Mouse (Mus musculus) forebrain, embryonic 11.5 days (tissue): ENCODE data around the gene Ctnnal1. TPM values are rescaled to one million over a fixed set of nuclear protein-coding genes. Genes with fewer than 3 reads are reported as not detected.

Source experiments
- ATAC-seq: fragments of 200-750 bp; cut with Nextera tagmentation; replicated peaks from 2 replicates; pipeline ENCODE4 v1.8.0; 2017; ENCODE audit warnings: moderate TSS enrichment; ENCODE audit not compliant: low FRiP score
- DNase-seq: peaks from one replicate; pipeline ENCODE4 v3.0.0-alpha.2; 2017; ENCODE audit warnings: low spot score
- H3K27ac ChIP-seq: fragments of 300-500 bp; sonication (generic); 2 replicates; pipeline ENCODE4 v1.5.1; 2014; ENCODE audit warnings: low read depth, low read length
- H3K27me3 ChIP-seq: fragments of 300-500 bp; sonication (generic); 2 replicates; pipeline ENCODE4 v1.6.1; 2014; ENCODE audit warnings: mild to moderate bottlenecking, low read length, mixed read lengths; ENCODE audit not compliant: control insufficient read depth, insufficient read depth
- H3K36me3 ChIP-seq: fragments of 300-500 bp; sonication (generic); 2 replicates; pipeline ENCODE4 v1.6.1; 2014; ENCODE audit warnings: mild to moderate bottlenecking, low read length, moderate library complexity, mixed read lengths; ENCODE audit not compliant: control insufficient read depth, insufficient read depth
- H3K4me1 ChIP-seq: fragments of 300-500 bp; sonication (generic); replicated peaks from 2 replicates; pipeline ENCODE4 v1.6.1; 2014; ENCODE audit warnings: low read length, mixed read lengths; ENCODE audit not compliant: control insufficient read depth, insufficient read depth
- H3K4me2 ChIP-seq: fragments of 300-500 bp; sonication (generic); 2 replicates; pipeline ENCODE4 v1.6.1; 2014; ENCODE audit warnings: low read depth, mild to moderate bottlenecking, low read length, moderate library complexity, mixed read lengths; ENCODE audit not compliant: severe bottlenecking
- H3K4me3 ChIP-seq: fragments of 300-500 bp; sonication (generic); 2 replicates; pipeline ENCODE4 v1.5.1; 2014; ENCODE audit warnings: low read depth, low read length
- H3K9ac ChIP-seq: fragments of 300-500 bp; sonication (generic); 2 replicates; pipeline ENCODE4 v1.6.1; 2014; ENCODE audit warnings: low read length
- H3K9me3 ChIP-seq: fragments of 300-500 bp; sonication (generic); 2 replicates; pipeline ENCODE4 v1.6.1; 2016; ENCODE audit warnings: low read length, mixed read lengths; ENCODE audit not compliant: control insufficient read depth
- WGBS: fragments of 180-500 bp; shearing (Covaris S2); extraction: QIAGEN DNeasy Blood & Tissue Kit; methylation state at CpG from one replicate; pipeline ENCODE4 v1.1.7; 2014; 5-methylcytosine and 5-hydroxymethylcytosine counted together
- polyA plus RNA-seq: library from polyadenylated mRNA; unstranded; fragments of >200 nt; fragmentation: Nextera tagmentation; extraction: Ambion mirVana; gene quantifications from 2 replicates; pipeline ENCODE4 v1.2.1, GENCODE M21; 2014

The Ctnnal1 gene
- polyA plus RNA-seq, 1 experiment from 2014 or later, result 36.8 TPM

DNA sequence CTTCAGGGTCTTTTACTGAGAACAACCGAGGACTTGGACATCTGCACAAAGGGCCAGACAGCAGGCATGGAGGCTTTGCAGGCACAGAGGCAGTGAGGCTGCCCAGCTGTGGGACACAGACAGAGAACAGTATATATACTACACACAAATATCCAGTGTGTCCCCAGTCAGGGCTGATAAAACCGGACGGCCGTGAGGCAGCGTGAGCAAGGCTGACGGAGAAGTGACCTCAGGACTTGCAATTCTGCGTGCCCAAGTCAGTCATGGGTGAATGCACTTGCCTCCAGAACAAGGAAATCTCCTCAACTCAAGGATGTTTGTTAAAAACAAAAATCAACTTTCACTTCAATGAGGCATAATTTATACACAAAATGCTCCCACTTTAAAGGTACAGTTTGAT lies 33.0 kb downstream of the Ctnnal1 start:
- Histone ChIP-seq H3K9me3 (no peaks in the 10 kb centered on the region), H3K9ac (no peak overlapping the region), H3K27me3 (no peaks in the 10 kb centered on the region), H3K4me2 (no peak overlapping the region), H3K36me3 (no peaks in the 10 kb centered on the region; the same call in 1 of the 2 replicates), H3K4me3 (no peak overlapping the region), H3K27ac (no peak overlapping the region), H3K4me1 (0 out of 2 replicates have a peak, but pooled peaks cover 2% of the 10 kb centered on the region)
- 91% methylated on average over 7 of the region's 7 CpGs for WGBS
- ATAC-seq (no peak), DNase-seq (no peak)

GRCm38 (mm10) chr4:56831013-56831609 lies 33.9 kb downstream of the Ctnnal1 start:
- no peak for ATAC-seq
- WGBS, result 69% methylated on average over 13 of the region's 13 CpGs
- Histone ChIP-seq H3K27me3 (no peaks in the 10 kb centered on the region), H3K4me3 (no peak overlapping the region), H3K4me1 (0 out of 2 replicates have a peak, but pooled peaks cover 2% of the 10 kb centered on the region), H3K27ac (no peak overlapping the region), H3K36me3 (no peaks in the 10 kb centered on the region; the same call in 1 of the 2 replicates), H3K9ac (no peak overlapping the region), H3K9me3 (no peaks in the 10 kb centered on the region), H3K4me2 (no peak overlapping the region)
- no peak for DNase-seq

GRCm38 (mm10) chr4:56829511-56829921 lies 35.5 kb downstream of the Ctnnal1 start:
- Histone ChIP-seq H3K36me3 (no peaks in the 10 kb centered on the region; the same call in 1 of the 2 replicates), H3K4me3 (no peak overlapping the region), H3K4me2 (no peak overlapping the region), H3K4me1 (0 out of 2 replicates have a peak, but pooled peaks cover 2% of the 10 kb centered on the region), H3K27ac (peak overlapping the region; percentile 48; the same call in 1 of the 2 replicates), H3K9me3 (no peaks in the 10 kb centered on the region), H3K9ac (no peak overlapping the region), H3K27me3 (no peaks in the 10 kb centered on the region)
- DNase-seq, result peak; percentile 57
- WGBS, result 53% methylated on average over 7 of the region's 7 CpGs
- ATAC-seq, result peak; percentile 67

DNA sequence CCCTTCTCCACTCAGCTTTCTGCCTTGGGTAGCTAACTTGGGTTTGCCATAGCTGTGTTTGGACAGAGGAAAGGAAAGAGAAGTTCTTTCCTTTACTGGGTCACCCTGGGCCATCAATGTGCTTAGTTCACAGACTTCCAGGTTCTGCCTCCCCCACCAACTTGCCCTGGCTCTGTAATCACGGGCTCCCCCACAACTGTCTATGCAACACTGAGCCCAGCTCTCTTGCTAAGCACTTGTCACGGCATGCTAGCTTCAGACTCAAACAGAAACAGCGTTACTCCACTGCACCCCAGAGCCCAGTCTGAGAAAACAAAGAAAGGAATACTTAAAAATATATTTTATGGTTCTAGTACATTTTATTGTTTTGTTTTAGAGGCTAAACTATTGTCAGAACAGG lies 36.1 kb downstream of the Ctnnal1 start:
- 82% methylated on average over 3 of the region's 3 CpGs for WGBS
- no peaks in the 10 kb centered on the region; the same call in 1 of the 2 replicates for H3K36me3 ChIP-seq

DNA sequence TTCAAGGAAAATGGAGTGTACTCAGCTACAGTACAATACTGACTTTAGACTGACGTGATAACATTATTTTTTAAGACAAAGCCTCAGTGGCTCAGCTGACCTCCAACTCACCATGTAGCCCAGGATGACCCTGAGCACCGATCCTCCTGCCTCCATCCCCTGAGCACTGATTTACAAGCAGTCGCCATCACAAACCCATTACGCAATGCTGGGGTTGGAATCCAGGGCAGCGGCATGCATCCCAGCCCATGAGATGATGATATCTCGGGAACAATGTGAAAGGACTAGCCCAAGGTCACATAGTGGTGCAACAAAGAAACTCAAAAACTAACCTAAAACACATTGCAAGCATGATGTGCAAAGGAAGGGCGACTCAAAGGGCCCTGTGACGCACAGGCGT lies 40.8 kb downstream of the Ctnnal1 start:
- ATAC-seq (no peak), DNase-seq (no peak)
- WGBS, result 92% methylated on average over 9 of the region's 9 CpGs
- H3K9me3 ChIP-seq, result no peaks in the 10 kb centered on the region
- no peak overlapping the region for H3K9ac ChIP-seq
- H3K4me2 ChIP-seq, result no peak overlapping the region
- no peaks in the 10 kb centered on the region for H3K27me3 ChIP-seq
- H3K27ac ChIP-seq, result no peak overlapping the region
- no peaks in the 10 kb centered on the region for H3K36me3 ChIP-seq
- no peaks in the 10 kb centered on the region for H3K4me1 ChIP-seq
- no peak overlapping the region for H3K4me3 ChIP-seq

More for the DNA sequence above, 36.1 kb downstream of the Ctnnal1 start:
- no peak overlapping the region for H3K4me3 ChIP-seq
- H3K27ac ChIP-seq, result no peak overlapping the region
- H3K27me3 ChIP-seq, result no peaks in the 10 kb centered on the region
- no peaks in the 10 kb centered on the region for H3K9me3 ChIP-seq
- no peak overlapping the region for H3K9ac ChIP-seq
- 0 out of 2 replicates have a peak, but pooled peaks cover 2% of the 10 kb centered on the region for H3K4me1 ChIP-seq
- ATAC-seq, result no peak
- no peak for DNase-seq
- H3K4me2 ChIP-seq, result no peak overlapping the region

- Histone ChIP-seq H3K4me2 (no peak overlapping the region), H3K9ac (no peak overlapping the region), H3K27me3 (no peaks in the 10 kb centered on the region), H3K36me3 (no peaks in the 10 kb centered on the region; the same call in 1 of the 2 replicates), H3K4me1 (no peaks in the 10 kb centered on the region), H3K27ac (no peak overlapping the region), H3K9me3 (no peaks in the 10 kb centered on the region), H3K4me3 (no peak overlapping the region)
- ATAC-seq, result no peak
- DNase-seq, result no peak
Measured at GRCm38 (mm10) chr4:56820017-56820550, 44.9 kb downstream of the Ctnnal1 start.

GRCm38 (mm10) chr4:56815131-56815530 lies 49.9 kb downstream of the Ctnnal1 start:
- Histone ChIP-seq H3K4me1 (no peaks in the 10 kb centered on the region), H3K4me2 (no peak overlapping the region), H3K27me3 (no peaks in the 10 kb centered on the region), H3K27ac (no peak overlapping the region), H3K4me3 (no peak overlapping the region), H3K9ac (no peak overlapping the region), H3K9me3 (no peaks in the 10 kb centered on the region), H3K36me3 (no peaks in the 10 kb centered on the region; the same call in 1 of the 2 replicates)
- WGBS, result 87% methylated on average over 8 of the region's 8 CpGs
- ATAC-seq (no peak), DNase-seq (no peak)

- no peak overlapping the region for H3K9ac ChIP-seq
- no peak overlapping the region for H3K4me2 ChIP-seq
- ATAC-seq, result no peak
- H3K4me3 ChIP-seq, result no peak overlapping the region
- H3K9me3 ChIP-seq, result no peaks in the 10 kb centered on the region
- no peaks in the 10 kb centered on the region; the same call in 1 of the 2 replicates for H3K36me3 ChIP-seq
- H3K4me1 ChIP-seq, result no peaks in the 10 kb centered on the region
- H3K27me3 ChIP-seq, result no peaks in the 10 kb centered on the region
- 92% methylated on average over 4 of the region's 4 CpGs for WGBS
- H3K27ac ChIP-seq, result no peak overlapping the region
- no peak for DNase-seq
Measured at GRCm38 (mm10) chr4:56812096-56812495, 52.9 kb downstream of the Ctnnal1 start.

- WGBS, result 66% methylated on average over 3 of the region's 3 CpGs
- ATAC-seq (no peak), DNase-seq (no peak)
- Histone ChIP-seq H3K4me3 (no peak overlapping the region), H3K4me1 (no peaks in the 10 kb centered on the region), H3K4me2 (no peak overlapping the region), H3K36me3 (no peaks in the 10 kb centered on the region; the same call in 1 of the 2 replicates), H3K27me3 (no peaks in the 10 kb centered on the region), H3K27ac (no peak overlapping the region), H3K9ac (no peak overlapping the region), H3K9me3 (no peaks in the 10 kb centered on the region)
Measured at GRCm38 (mm10) chr4:56811642-56812041, 53.3 kb downstream of the Ctnnal1 start.
